In genomic region chr1:172306196-172306595, GRCm38 (mm10) we compare ENCODE assay signal across 22 mouse cellular contexts. TPM values are rescaled to one million over a fixed set of nuclear protein-coding genes. Genes with fewer than 3 reads are reported as not detected.
DNase-seq lines count a peak whose midpoint lies in the region; ATAC-seq and TF ChIP-seq lines count a peak whose summit lies in the region.
"Had no signal": no experiment of that assay in that cellular context is flagged by ENCODE, and none has a peak within 500 bp of the region (broad histone marks: within the 10 kb centered on the region; RNA-seq: fewer than 3 reads in every experiment).

No protein-coding gene starts in this region.

- ATAC-seq in megakaryocyte progenitor cell, adult 5-6 weeks (replicated peaks; ENCODE audit: poor library complexity): peak; percentile 38
- ATAC-seq in hindbrain, postnatal 0 days: no peak
- ATAC-seq: forebrain, embryonic 13.5 days; midbrain, embryonic 16.5 days had no signal

- H3K9me3 ChIP-seq in hindbrain, postnatal 0 days (ENCODE audit: low read length): no peaks in the 10 kb centered on the region
- H3K9me3 ChIP-seq: forebrain, embryonic 13.5 days; hindbrain, embryonic 15.5 days; neural tube, embryonic 15.5 days; stomach, embryonic 15.5 days had no signal

- WGBS in hindbrain, postnatal 0 days: 87% methylated on average over 4 of the region's 4 CpGs

- H3K4me3 ChIP-seq in gastrocnemius, adult 2 months: no peak overlapping the region
- H3K4me3 ChIP-seq in C2C12 (ENCODE audit: insufficient read depth, poor library complexity, severe bottlenecking): no peak overlapping the region
- H3K4me3 ChIP-seq in bone marrow macrophage, adult 2 months (ENCODE audit: insufficient read depth, low read length): no peak overlapping the region
- no peak overlapping the region for H3K4me3 ChIP-seq in hindbrain, postnatal 0 days (ENCODE audit: low read length)
- H3K4me3 ChIP-seq: forebrain, embryonic 13.5 days; heart, adult 2 months; hindbrain, embryonic 15.5 days; neural tube, embryonic 15.5 days; stomach, embryonic 15.5 days had no signal

- H3K4me1 ChIP-seq in bone marrow macrophage, adult 2 months (ENCODE audit: control insufficient read depth, insufficient read depth, low read length): peaks cover 39% of the 10 kb centered on the region
- H3K4me1 ChIP-seq in hindbrain, postnatal 0 days (ENCODE audit: insufficient read depth, low read length): peaks cover 3% of the 10 kb centered on the region

- H3K27me3 ChIP-seq in C2C12 (ENCODE audit: control insufficient read depth, insufficient read depth, insufficient read length): no peaks in the 10 kb centered on the region
- no peaks in the 10 kb centered on the region for H3K27me3 ChIP-seq in hindbrain, postnatal 0 days (ENCODE audit: insufficient read depth, low read length)
- H3K27me3 ChIP-seq: forebrain, embryonic 13.5 days; hindbrain, embryonic 15.5 days; neural tube, embryonic 15.5 days; stomach, embryonic 15.5 days had no signal

- peak overlapping the region; percentile 46; the same call in 1 of the 2 replicates for H3K27ac ChIP-seq in gastrocnemius, adult 2 months
- peak overlapping the region; percentile 59 for H3K27ac ChIP-seq in bone marrow macrophage, adult 2 months (ENCODE audit: insufficient read depth, low read depth, low read length)
- no peak overlapping the region for H3K27ac ChIP-seq in hindbrain, postnatal 0 days
- H3K27ac ChIP-seq: forebrain, embryonic 13.5 days; heart, adult 2 months; hindbrain, embryonic 15.5 days; neural tube, embryonic 15.5 days had no signal

- intact Hi-C loops in gastrocnemius, adult 2 months (cut with DNase I): loop anchor here (5.0 kb wide), 1 partner anchor 54 kb away; no protein-coding TSS in a partner anchor

- DNase-seq in gastrocnemius, adult 2 months: no peak
- no peak for DNase-seq in gastrocnemius, postnatal 10 days
- DNase-seq in cerebellum, adult 9-10 months: no peak
- no peak for DNase-seq in hindbrain, postnatal 0 days (ENCODE audit: low spot score)
- no peak for DNase-seq in left cerebral cortex, adult 18-20 months (ENCODE audit: low spot score in 2 of 2)
- DNase-seq: heart, adult 2 months; kidney, adult 9 months; lung, adult 18-20 months; lung, postnatal 4 days; retina, postnatal 1 day had no signal

- no peak overlapping the region for H3K9ac ChIP-seq in hindbrain, postnatal 0 days (replicated peaks; ENCODE audit: low read length)
- H3K9ac ChIP-seq: forebrain, embryonic 13.5 days; hindbrain, embryonic 15.5 days; neural tube, embryonic 15.5 days; stomach, embryonic 15.5 days had no signal

- H3K4me2 ChIP-seq in hindbrain, postnatal 0 days (ENCODE audit: low read depth, low read length): no peak overlapping the region
- H3K4me2 ChIP-seq: forebrain, embryonic 13.5 days; hindbrain, embryonic 15.5 days; neural tube, embryonic 15.5 days; stomach, embryonic 15.5 days had no signal

- no peak for TF ChIP-seq CTCF in gastrocnemius, adult 2 months (IDR thresholded peaks at IDR 0.05)
- no peak for TF ChIP-seq CTCF in C2C12 (IDR thresholded peaks at IDR 0.05; ENCODE audit: control insufficient read depth, insufficient read depth, insufficient read length)
- no peak for TF ChIP-seq CTCF in bone marrow macrophage, adult 2 months (IDR thresholded peaks at IDR 0.05; ENCODE audit: low read depth, low read length)
- TF ChIP-seq CTCF in hindbrain, postnatal 0 days (IDR thresholded peaks at IDR 0.05; ENCODE audit: low read depth): no peak

- H3K79me3 ChIP-seq in C2C12 (ENCODE audit: low read depth): no peaks in the 10 kb centered on the region

- no peaks in the 10 kb centered on the region for H3K79me2 ChIP-seq in C2C12 (ENCODE audit: control insufficient read depth, insufficient read depth)

- no peak overlapping the region for H3ac ChIP-seq in C2C12 (ENCODE audit: control insufficient read depth, insufficient read length, low read depth)

- no peak for TF ChIP-seq POLR2A in bone marrow macrophage, adult 2 months (IDR thresholded peaks at IDR 0.05; ENCODE audit: borderline replicate concordance, low read depth, low read length)

- no peaks in the 10 kb centered on the region for H3K36me3 ChIP-seq in C2C12 (ENCODE audit: control insufficient read depth, insufficient read depth)
- no peaks in the 10 kb centered on the region for H3K36me3 ChIP-seq in hindbrain, postnatal 0 days (ENCODE audit: insufficient read depth, low read length)
- H3K36me3 ChIP-seq: hindbrain, embryonic 15.5 days; neural tube, embryonic 15.5 days; stomach, embryonic 15.5 days had no signal

TF ChIP-seq in C2C12, 6 proteins besides CTCF, POLR2A, EP300 and RAD21:
- TF ChIP-seq MYOG (IDR thresholded peaks at IDR 0.05; ENCODE audit: control insufficient read depth, extremely low read depth, insufficient read length) (no peak), MAX (IDR thresholded peaks at IDR 0.05) (no peak), MYOD1 (IDR thresholded peaks at IDR 0.05; ENCODE audit: control insufficient read depth, insufficient read length, low read depth) (peak; percentile 34), CEBPB (IDR thresholded peaks at IDR 0.05; ENCODE audit: low read depth) (no peak)

RNA-seq across cellular contexts. Expression of gene Atp1a2, which starts 8.3 kb away (rescaled TPM):
- 1,000 to 10,000 TPM in 1 of 2 experiments, 100 to 1,000 TPM in 1; 838 to 1,060 TPM for total RNA-seq in gastrocnemius, adult 2 months (2021)
- 100 to 1,000 TPM; 695 to 761 TPM for total RNA-seq in gastrocnemius, postnatal 10 days (2021)
- polyA plus RNA-seq in C2C12 (2012; fragmentation: generic; extraction: Trizol): 0.76 TPM
- polyA plus RNA-seq in bone marrow macrophage, adult 2 months (2012; ENCODE audit: insufficient read depth, insufficient read length, missing spikeins): 0.15 and 0.36 TPM in 2 replicates
- total RNA-seq in megakaryocyte progenitor cell, adult 5-6 weeks (2015): not detected in 2 replicates
- not detected in 2 replicates for total RNA-seq in megakaryocyte progenitor cell, adult 5-6 weeks (2017)
- total RNA-seq in hindbrain, postnatal 0 days (2014; rRNA removed): 546 and 572 TPM in 2 replicates
- 119 and 123 TPM in 2 replicates for polyA plus RNA-seq in hindbrain, postnatal 0 days (2015; fragmentation: Nextera tagmentation; extraction: Ambion mirVana)
- total RNA-seq in left cerebral cortex, adult 18-20 months (2021): 100 to 1,000 TPM; 588 to 687 TPM

RNA-seq across cellular contexts. Expression of gene Kcnj9, which starts 22.9 kb away (rescaled TPM):
- not detected for total RNA-seq in gastrocnemius, adult 2 months (2021)
- under 1 TPM; 0.07 to 0.14 TPM for total RNA-seq in gastrocnemius, postnatal 10 days (2021)
- 0.06 TPM for polyA plus RNA-seq in C2C12 (2012; fragmentation: generic; extraction: Trizol)
- polyA plus RNA-seq in bone marrow macrophage, adult 2 months (2012; ENCODE audit: insufficient read depth, insufficient read length, missing spikeins): 1.8 and 2.2 TPM in 2 replicates
- total RNA-seq in megakaryocyte progenitor cell, adult 5-6 weeks (2015): not detected in 2 replicates
- not detected in 2 replicates for total RNA-seq in megakaryocyte progenitor cell, adult 5-6 weeks (2017)
- 8.0 and 9.8 TPM in 2 replicates for total RNA-seq in hindbrain, postnatal 0 days (2014; rRNA removed)
- polyA plus RNA-seq in hindbrain, postnatal 0 days (2015; fragmentation: Nextera tagmentation; extraction: Ambion mirVana): 3.6 and 4.2 TPM in 2 replicates
- total RNA-seq in left cerebral cortex, adult 18-20 months (2021): 100 to 1,000 TPM; 132 to 133 TPM
- total RNA-seq: gastrocnemius, adult 18-20 months; heart, adult 2 months had no signal
- polyA plus RNA-seq: heart, embryonic 16.5 days had no signal

RNA-seq across cellular contexts. Expression of gene Kcnj10, which starts 34.8 kb away (rescaled TPM):
- under 1 TPM in 1 of 2 experiments, not detected in 1; 0.06 TPM for total RNA-seq in gastrocnemius, adult 2 months (2021)
- total RNA-seq in gastrocnemius, postnatal 10 days (2021): 1 to 10 TPM in 1 of 2 experiments, under 1 TPM in 1; 0.87 to 1.2 TPM
- not detected for polyA plus RNA-seq in C2C12 (2012; fragmentation: generic; extraction: Trizol)
- 52.3 and 58.4 TPM in 2 replicates for polyA plus RNA-seq in bone marrow macrophage, adult 2 months (2012; ENCODE audit: insufficient read depth, insufficient read length, missing spikeins)
- total RNA-seq in megakaryocyte progenitor cell, adult 5-6 weeks (2015): 0.20 and 0.24 TPM in 2 replicates
- total RNA-seq in megakaryocyte progenitor cell, adult 5-6 weeks (2017): 0.04 and 0.14 TPM in 2 replicates
- total RNA-seq in hindbrain, postnatal 0 days (2014; rRNA removed): 8.6 and 10.0 TPM in 2 replicates
- 5.4 and 5.6 TPM in 2 replicates for polyA plus RNA-seq in hindbrain, postnatal 0 days (2015; fragmentation: Nextera tagmentation; extraction: Ambion mirVana)
- total RNA-seq in left cerebral cortex, adult 18-20 months (2021): 10 to 100 TPM; 67.5 to 87.1 TPM

RNA-seq across cellular contexts. Expression of gene Igsf8, which starts 44.8 kb away (rescaled TPM):
- total RNA-seq in gastrocnemius, adult 2 months (2021): 1 to 10 TPM; 7.4 to 8.3 TPM
- 10 to 100 TPM; 15.4 to 19.1 TPM for total RNA-seq in gastrocnemius, postnatal 10 days (2021)
- polyA plus RNA-seq in C2C12 (2012; fragmentation: generic; extraction: Trizol): 95.3 TPM
- 90.3 and 110 TPM in 2 replicates for polyA plus RNA-seq in bone marrow macrophage, adult 2 months (2012; ENCODE audit: insufficient read depth, insufficient read length, missing spikeins)
- 28.8 and 29.7 TPM in 2 replicates for total RNA-seq in megakaryocyte progenitor cell, adult 5-6 weeks (2015)
- total RNA-seq in megakaryocyte progenitor cell, adult 5-6 weeks (2017): 25.5 and 30.6 TPM in 2 replicates
- total RNA-seq in hindbrain, postnatal 0 days (2014; rRNA removed): 136 and 150 TPM in 2 replicates
- 90.2 and 90.8 TPM in 2 replicates for polyA plus RNA-seq in hindbrain, postnatal 0 days (2015; fragmentation: Nextera tagmentation; extraction: Ambion mirVana)
- total RNA-seq in left cerebral cortex, adult 18-20 months (2021): 100 to 1,000 TPM; 278 to 283 TPM

RNA-seq across cellular contexts. Expression of gene Atp1a4, which starts 48.0 kb away (rescaled TPM):
- total RNA-seq in gastrocnemius, adult 2 months (2021): under 1 TPM; 0.20 to 0.43 TPM
- under 1 TPM; 0.61 to 0.66 TPM for total RNA-seq in gastrocnemius, postnatal 10 days (2021)
- polyA plus RNA-seq in C2C12 (2012; fragmentation: generic; extraction: Trizol): not detected
- not detected in 2 replicates for polyA plus RNA-seq in bone marrow macrophage, adult 2 months (2012; ENCODE audit: insufficient read depth, insufficient read length, missing spikeins)
- total RNA-seq in megakaryocyte progenitor cell, adult 5-6 weeks (2015): not detected in 2 replicates
- not detected in 2 replicates for total RNA-seq in megakaryocyte progenitor cell, adult 5-6 weeks (2017)
- total RNA-seq in hindbrain, postnatal 0 days (2014; rRNA removed): 0.10 TPM in 1 of 2 replicates, not detected in the other
- 0.05 TPM in 1 of 2 replicates, not detected in the other for polyA plus RNA-seq in hindbrain, postnatal 0 days (2015; fragmentation: Nextera tagmentation; extraction: Ambion mirVana)
- not detected for total RNA-seq in left cerebral cortex, adult 18-20 months (2021)
- total RNA-seq: heart, adult 2 months had no signal
- polyA plus RNA-seq: cortical plate, adult 2 months; midbrain, embryonic 16.5 days; neural tube, embryonic 15.5 days; stomach, embryonic 15.5 days; urinary bladder, adult 2 months had no signal

Comparison
In these comparisons a context has a peak if more than half of its experiments do, and no peak if none do; other contexts are left out.
1. RNA of gene Atp1a2, which starts 8.3 kb away (total RNA-seq): 838 to 1,060 TPM in gastrocnemius, adult 2 months, 695 to 761 TPM in gastrocnemius, postnatal 10 days, 588 to 687 TPM in left cerebral cortex, adult 18-20 months and 546 to 572 TPM in hindbrain, postnatal 0 days; not detected in megakaryocyte progenitor cell, adult 5-6 weeks; every median in the first group is over 100 times any median in the second.
2. RNA of gene Kcnj9, which starts 22.9 kb away (total RNA-seq): 132 to 133 TPM in left cerebral cortex, adult 18-20 months; 8.0 to 9.8 TPM in hindbrain, postnatal 0 days, 0.07 to 0.14 TPM in gastrocnemius, postnatal 10 days, not detected in gastrocnemius, adult 2 months and not detected in megakaryocyte progenitor cell, adult 5-6 weeks; every median in the first group is over 10 times any median in the second.